ENCODE assay signal across 8 mouse cellular contexts in genomic region chr4:136149045-136149379, GRCm38 (mm10). TPM values are rescaled to one million over a fixed set of nuclear protein-coding genes. Genes with fewer than 3 reads are reported as not detected.
DNase-seq lines count a peak whose midpoint lies in the region; ATAC-seq lines count a peak whose summit lies in the region.

No protein-coding gene starts in this region.

- H3K4me2 ChIP-seq in kidney, embryonic 14.5 days (replicated peaks; ENCODE audit: low read depth, low read length), result no peak overlapping the region
- no peak overlapping the region for H3K4me2 ChIP-seq in stomach, embryonic 16.5 days (ENCODE audit: low read depth, low read length)

- H3K36me3 ChIP-seq in kidney, embryonic 14.5 days (ENCODE audit: control insufficient read depth, insufficient read depth, low read length), result peaks cover 12% of the 10 kb centered on the region; the same call in 1 of the 2 replicates
- no peaks in the 10 kb centered on the region for H3K36me3 ChIP-seq in stomach, embryonic 16.5 days (ENCODE audit: control insufficient read depth, insufficient read depth, low read length)

- H3K27ac ChIP-seq in kidney, embryonic 14.5 days (ENCODE audit: low read depth, low read length), result peak overlapping the region; percentile 100
- H3K27ac ChIP-seq in stomach, embryonic 16.5 days (ENCODE audit: low read length), result peak overlapping the region; percentile 85

- no peak overlapping the region for H3K4me3 ChIP-seq in kidney, embryonic 14.5 days (ENCODE audit: low read length)
- no peak overlapping the region for H3K4me3 ChIP-seq in stomach, embryonic 16.5 days (replicated peaks; ENCODE audit: low read length)

- no peak for ATAC-seq in kidney, embryonic 14.5 days (ENCODE audit: low FRiP score, low TSS enrichment)
- no peak for ATAC-seq in stomach, embryonic 16.5 days (ENCODE audit: insufficient read depth, low FRiP score)

- peaks cover 20% of the 10 kb centered on the region for H3K4me1 ChIP-seq in kidney, embryonic 14.5 days (ENCODE audit: control insufficient read depth, insufficient read depth, low read length)
- H3K4me1 ChIP-seq in stomach, embryonic 16.5 days (ENCODE audit: control insufficient read depth, insufficient read depth, low read length), result peaks cover 24% of the 10 kb centered on the region

- no peak overlapping the region for H3K9ac ChIP-seq in kidney, embryonic 14.5 days (ENCODE audit: low read depth, low read length)
- H3K9ac ChIP-seq in stomach, embryonic 16.5 days (ENCODE audit: low read length), result no peak overlapping the region

- 76% methylated on average over 2 of the region's 2 CpGs for WGBS in kidney, embryonic 14.5 days
- WGBS in stomach, embryonic 16.5 days, result 89% methylated on average over 2 of the region's 2 CpGs

- no peaks in the 10 kb centered on the region for H3K27me3 ChIP-seq in kidney, embryonic 14.5 days (ENCODE audit: control insufficient read depth, insufficient read depth, low read length)
- no peaks in the 10 kb centered on the region for H3K27me3 ChIP-seq in stomach, embryonic 16.5 days (ENCODE audit: control insufficient read depth, insufficient read depth, low read length)

- H3K9me3 ChIP-seq in kidney, embryonic 14.5 days (ENCODE audit: control insufficient read depth, low read length), result no peaks in the 10 kb centered on the region
- no peaks in the 10 kb centered on the region for H3K9me3 ChIP-seq in stomach, embryonic 16.5 days (replicated peaks; ENCODE audit: control insufficient read depth, low read length)

- peak; percentile 55 for DNase-seq in embryo, embryonic 9.5 days (ENCODE audit: extremely low spot score)
- no peak for DNase-seq in embryo, embryonic 10.5 days (ENCODE audit: low spot score)
- DNase-seq in kidney, postnatal 10 days, result no peak
- DNase-seq in thymus, postnatal 0 days (ENCODE audit: low spot score), result peak; percentile 23
- DNase-seq in thymus, postnatal 10 days (ENCODE audit: low spot score in 2 of 2), result no peak
- no peak for DNase-seq in embryo, embryonic 10 days (ENCODE audit: low spot score)

RNA-seq across cellular contexts. Expression of gene Id3, which starts 5.7 kb away (rescaled TPM):
- 848 and 979 TPM in 2 replicates for polyA plus RNA-seq in kidney, embryonic 14.5 days (2014; fragmentation: Nextera tagmentation; extraction: Ambion mirVana)
- polyA plus RNA-seq in thymus, postnatal 0 days (2015; fragmentation: Nextera tagmentation; extraction: Ambion mirVana), result 262 and 327 TPM in 2 replicates
- 271 and 285 TPM in 2 replicates for polyA plus RNA-seq in stomach, embryonic 16.5 days (2015; fragmentation: Nextera tagmentation; extraction: Ambion mirVana)

RNA-seq across cellular contexts. Expression of gene E2f2, which starts 23.2 kb away (rescaled TPM):
- polyA plus RNA-seq in kidney, embryonic 14.5 days (2014; fragmentation: Nextera tagmentation; extraction: Ambion mirVana), result 5.7 and 6.0 TPM in 2 replicates
- polyA plus RNA-seq in thymus, postnatal 0 days (2015; fragmentation: Nextera tagmentation; extraction: Ambion mirVana), result 58.9 and 64.1 TPM in 2 replicates
- polyA plus RNA-seq in stomach, embryonic 16.5 days (2015; fragmentation: Nextera tagmentation; extraction: Ambion mirVana), result 7.7 and 9.3 TPM in 2 replicates

RNA-seq across cellular contexts. Expression of gene Asap3, which starts 57.2 kb away (rescaled TPM):
- 2.0 and 3.0 TPM in 2 replicates for polyA plus RNA-seq in kidney, embryonic 14.5 days (2014; fragmentation: Nextera tagmentation; extraction: Ambion mirVana)
- polyA plus RNA-seq in thymus, postnatal 0 days (2015; fragmentation: Nextera tagmentation; extraction: Ambion mirVana), result 1.3 and 2.1 TPM in 2 replicates
- 7.0 and 7.1 TPM in 2 replicates for polyA plus RNA-seq in stomach, embryonic 16.5 days (2015; fragmentation: Nextera tagmentation; extraction: Ambion mirVana)

Comparison
In these comparisons a context has a peak if more than half of its experiments do, and no peak if none do; other contexts are left out.
1. DNase-seq: peak in embryo, embryonic 9.5 days (single experiment) and thymus, postnatal 0 days (single experiment); none in embryo, embryonic 10.5 days (single experiment), kidney, postnatal 10 days (single experiment), thymus, postnatal 10 days (0 of 2) and embryo, embryonic 10 days (single experiment).